Mouse (Mus musculus) liver, adult 2 months (tissue): ENCODE measurements around the gene Ppfia2.

Experiments
- CTCF ChIP-seq: fragments of 200-500 bp; IDR thresholded peaks from 2 replicates; pipeline ENCODE4 v1.5.1; 2011; ENCODE audit warnings: low read depth, low read length, control low read depth
- POLR2A ChIP-seq: fragments of 200-500 bp; IDR thresholded peaks from 2 replicates; pipeline ENCODE4 v1.6.1; 2011; ENCODE audit warnings: low read length, control low read depth; ENCODE audit not compliant: insufficient read depth; ENCODE audit errors: extremely low read depth

GRCm38 (mm10) chr10:106685519-106685918 is 215.4 kb downstream of the Ppfia2 start:
- TF ChIP-seq CTCF (no peak), POLR2A (no peak)
